Mouse (Mus musculus) Patski (cell line): ENCODE results near the gene Fam45a. TPM values are rescaled to one million over a fixed set of nuclear protein-coding genes. Genes with fewer than 3 reads are reported as not detected.

Experiments used
- ATAC-seq: fragments of 100-300 bp; one replicate; pipeline ENCODE4 v1.8.0; 2021
- CTCF ChIA-PET: fragments of 350-600 bp; sonication (Branson Sonifier 250); formaldehyde crosslinking; loops from one replicate; lab custom pipeline; 2022; ENCODE audit warnings: inconsistent platforms; lab: Charles Lee
- POLR2A ChIA-PET: fragments of 350-600 bp; sonication (Branson Sonifier 250); formaldehyde crosslinking; loops from one replicate; lab custom pipeline; 2022; ENCODE audit warnings: antibody characterized with exemption, inconsistent platforms; lab: Charles Lee
- DNase-seq: peaks from one replicate; pipeline ENCODE4 v3.0.0-alpha.2; 2011; ENCODE audit warnings: low read depth, low spot score
- H3K27me3 ChIP-seq: fragments of 371-371 bp; one replicate; pipeline ENCODE4 v1.5.1; 2021
- CTCF ChIP-seq: fragments of 100-300 bp; IDR thresholded peaks from one replicate; pipeline ENCODE4 v1.5.1; 2021
- in situ Hi-C: fragments of 300-500 bp; cut with MboI; formaldehyde crosslinking; loops from 3 replicates; pipeline ENCODE4 v1.11.1; 2018; ENCODE audit warnings: low pct_unique_long_range_greater_than_20kb, mixed read lengths
- polyA plus RNA-seq: library from polyadenylated mRNA; unstranded; gene quantifications from one replicate; pipeline ENCODE4 v1.2.3, GENCODE M21; 2021

The Fam45a gene
- polyA plus RNA-seq, result 40.2 TPM

- CTCF ChIA-PET, result interaction anchor here (1.8 to 1.9 kb wide), 2 partner anchors 16 to 275 kb away, joined by 4 to 6 read pairs; no protein-coding TSS in a partner anchor
- POLR2A ChIA-PET, result interaction anchor here (0.6 to 1.0 kb wide), 5 partner anchors 9 to 52 kb away, joined by 3 to 5 read pairs (median 3); no protein-coding TSS in a partner anchor
- in situ Hi-C loops, result no loop called here
Observed at GRCm38 (mm10) chr19:60811098-60812035, at the start of gene Fam45a. TSS of gene Fam45a (plus strand) at chr19:60811585.

GRCm38 (mm10) chr19:60773366-60773765, 38.0 kb upstream of the Fam45a start:
- no peaks in the 10 kb centered on the region for H3K27me3 ChIP-seq
- ChIA-PET CTCF (interaction anchor here (1.5 kb wide), 2 partner anchors 11 to 12 kb away, joined by 4 to 8 read pairs; no protein-coding TSS in a partner anchor), POLR2A (no interaction called here)
- ATAC-seq (no peak), DNase-seq (no peak)
- TF ChIP-seq CTCF, result no peak
- in situ Hi-C loops, result no loop called here

More at GRCm38 (mm10) chr19:60811098-60812035, at the start of gene Fam45a:
- ATAC-seq (peak; percentile 100), DNase-seq (peak; percentile 42)
- TF ChIP-seq CTCF, result peak; percentile 80
- H3K27me3 ChIP-seq, result peaks cover 2% of the 10 kb centered on the region

- no peaks in the 10 kb centered on the region for H3K27me3 ChIP-seq
- ATAC-seq (no peak), DNase-seq (no peak)
- TF ChIP-seq CTCF, result no peak
- CTCF ChIA-PET, result interaction anchor here (1.3 to 2.9 kb wide), 2 partner anchors 12 to 20 kb away, joined by 3 to 11 read pairs; no protein-coding TSS in a partner anchor
- POLR2A ChIA-PET, result no interaction called here
- in situ Hi-C loops, result no loop called here
Observed at GRCm38 (mm10) chr19:60782034-60782433, 29.4 kb upstream of the Fam45a start.

DNA sequence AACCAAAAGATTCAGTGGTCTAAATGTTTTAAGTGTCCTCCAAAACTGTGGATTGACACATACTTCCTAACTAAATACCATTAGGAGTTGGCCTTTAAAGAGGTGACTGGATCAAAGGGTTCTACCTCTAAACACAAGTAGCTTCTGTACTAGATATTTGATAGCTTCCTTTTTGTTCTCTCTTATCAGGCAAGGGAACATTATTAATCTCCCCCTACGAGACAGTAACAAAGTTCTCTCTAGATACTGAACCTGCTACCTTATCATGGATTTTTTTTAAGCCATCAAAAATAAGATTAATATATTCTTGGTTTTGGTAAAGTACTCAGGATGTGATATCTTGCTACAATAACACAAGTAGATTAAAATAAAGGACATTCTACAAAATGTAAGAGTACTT, 26.7 kb upstream of the Fam45a start:
- no peak for DNase-seq
- no peak for TF ChIP-seq CTCF
- CTCF ChIA-PET, result interaction anchor here (0.8 to 1.6 kb wide), 4 partner anchors 12 to 37 kb away, joined by 3 to 8 read pairs (median 4); no protein-coding TSS in a partner anchor
- ATAC-seq, result no peak
- H3K27me3 ChIP-seq, result no peaks in the 10 kb centered on the region
- in situ Hi-C loops, result no loop called here
- POLR2A ChIA-PET, result interaction anchor here (1.5 kb wide), 1 partner anchor 166 kb away, joined by 3 read pairs; no protein-coding TSS in a partner anchor

DNA sequence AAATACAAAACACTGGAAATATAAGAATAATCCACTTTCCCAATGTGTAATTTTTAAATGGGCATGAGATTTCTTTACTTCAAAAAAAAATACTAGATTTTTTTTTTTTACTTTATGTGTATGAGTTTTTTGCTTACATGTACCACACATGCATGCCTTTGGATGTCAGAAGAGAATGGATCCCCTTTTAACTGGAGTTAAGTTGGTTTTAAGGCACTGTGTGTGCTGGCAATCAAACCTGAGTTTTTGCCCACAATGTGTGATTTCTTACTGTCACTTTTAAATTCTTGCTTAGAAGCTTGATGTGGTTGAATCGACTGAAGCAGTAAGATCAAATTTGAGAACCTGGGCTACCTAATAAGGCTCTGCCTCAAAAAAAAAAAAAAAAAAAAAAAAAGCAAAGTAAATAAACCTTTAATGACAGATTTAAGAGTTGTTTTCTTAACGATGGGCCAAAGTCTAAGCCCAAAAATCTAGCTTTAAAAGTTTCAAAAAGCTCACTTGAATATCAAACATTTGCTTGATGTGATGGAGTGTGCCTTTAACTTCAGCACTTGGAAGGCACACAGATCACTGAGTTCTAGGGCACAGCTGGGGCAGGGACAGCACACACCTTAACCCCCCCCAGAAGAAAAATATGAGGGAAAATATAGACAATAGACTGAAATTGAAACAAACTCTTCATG, 23.8 kb upstream of the Fam45a start:
- ChIA-PET CTCF (interaction anchor here (1.0 to 1.9 kb wide), 5 partner anchors 17 to 34 kb away, joined by 3 to 4 read pairs (median 3); no protein-coding TSS in a partner anchor), POLR2A (interaction anchor here (0.6 to 1.1 kb wide), 4 partner anchors 23 to 198 kb away, joined by 3 read pairs; partner anchors contain the start of gene Fam45a)
- no peak for TF ChIP-seq CTCF
- no peaks in the 10 kb centered on the region for H3K27me3 ChIP-seq
- in situ Hi-C loops, result no loop called here
- no peak for ATAC-seq
- no peak for DNase-seq

GRCm38 (mm10) chr19:60788214-60788960, 23.0 kb upstream of the Fam45a start:
- ATAC-seq, result no peak
- ChIA-PET POLR2A (interaction anchor here (0.6 kb wide), 1 partner anchor 38 kb away, joined by 3 read pairs; no protein-coding TSS in a partner anchor), CTCF (interaction anchor here (1.0 to 1.9 kb wide), 8 partner anchors 9 to 256 kb away, joined by 3 to 6 read pairs (median 4); no protein-coding TSS in a partner anchor)
- no peak for TF ChIP-seq CTCF
- no peaks in the 10 kb centered on the region for H3K27me3 ChIP-seq
- DNase-seq, result no peak
- in situ Hi-C loops, result no loop called here

DNA sequence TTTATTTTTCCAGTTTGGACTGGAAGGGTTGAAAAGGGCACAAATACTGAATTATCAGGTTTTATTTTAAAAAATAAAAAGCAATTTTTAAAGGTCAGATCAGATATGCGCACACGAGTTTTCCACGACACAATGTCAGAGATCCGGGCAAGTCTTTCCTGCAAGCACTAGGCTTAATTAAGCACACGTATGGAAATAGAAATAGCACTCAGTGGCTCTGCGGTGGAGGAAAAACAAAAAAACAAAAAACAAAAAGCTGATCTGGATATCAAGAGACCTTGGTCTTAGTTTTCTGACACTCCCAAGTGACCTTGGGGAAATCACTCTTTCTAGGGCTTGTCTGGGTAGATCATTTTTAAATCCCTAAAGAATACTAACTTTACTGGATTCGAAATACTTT, 21.9 kb upstream of the Fam45a start:
- no peaks in the 10 kb centered on the region for H3K27me3 ChIP-seq
- ATAC-seq (no peak), DNase-seq (no peak)
- ChIA-PET CTCF (interaction anchor here (1.1 to 1.6 kb wide), 3 partner anchors 11 to 255 kb away, joined by 3 to 6 read pairs (median 4); no protein-coding TSS in a partner anchor), POLR2A (interaction anchor here (1.9 kb wide), 1 partner anchor 31 kb away, joined by 6 read pairs; no protein-coding TSS in a partner anchor)
- TF ChIP-seq CTCF, result no peak
- in situ Hi-C loops, result no loop called here

DNA sequence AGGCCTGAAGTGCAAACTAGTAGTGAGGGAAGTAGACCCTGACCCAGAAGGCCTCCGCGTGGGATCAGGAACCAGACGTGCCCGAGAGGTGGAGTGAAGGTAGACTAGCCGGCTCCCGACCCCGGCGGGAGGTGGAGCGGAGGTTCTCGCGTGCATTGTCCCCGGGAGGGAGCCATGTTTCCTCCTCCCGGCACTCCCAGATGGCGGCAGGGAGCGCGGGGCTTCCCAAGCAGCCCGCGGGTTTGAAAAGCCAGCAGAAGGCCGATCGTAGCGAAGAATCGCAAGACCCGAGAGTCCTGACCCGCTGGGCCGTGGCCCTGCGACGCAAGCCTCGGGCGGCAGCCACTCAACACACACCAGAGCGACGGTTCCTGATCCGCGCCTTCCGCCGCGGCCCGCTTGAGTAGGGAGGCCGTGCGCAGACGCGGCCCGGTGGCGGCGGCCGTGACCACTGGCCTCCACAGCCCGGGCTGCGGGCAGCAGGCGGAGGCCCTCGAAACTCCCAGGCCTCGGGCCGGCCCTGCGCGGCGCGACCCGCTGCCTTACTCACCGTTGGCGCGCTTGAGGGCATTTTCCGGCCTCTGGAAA, 21.4 kb upstream of the Fam45a start:
- no peak for TF ChIP-seq CTCF
- DNase-seq (peak; percentile 15), ATAC-seq (peak; percentile 56)
- ChIA-PET POLR2A (interaction anchor here (0.6 to 1.9 kb wide), 3 partner anchors 12 to 48 kb away, joined by 3 to 6 read pairs (median 5); no protein-coding TSS in a partner anchor), CTCF (interaction anchor here (1.6 kb wide), 1 partner anchor 11 kb away, joined by 6 read pairs; no protein-coding TSS in a partner anchor)
- no peaks in the 10 kb centered on the region for H3K27me3 ChIP-seq
- in situ Hi-C loops, result no loop called here
